Mouse (Mus musculus): Measurements from ENCODE around the gene Atf2. TPM values are rescaled to one million over a fixed set of nuclear protein-coding genes. Genes with fewer than 3 reads are reported as not detected.

Atf2 gene
- polyA plus RNA-seq, 1 experiment = 3.2 TPM

- Histone ChIP-seq H3K36me3 (replicated peaks; ENCODE audit: low read length) (peaks cover 8% of the 10 kb centered on the region), H3K4me1 (peaks cover 25% of the 10 kb centered on the region), H3K27me3 (replicated peaks) (no peaks in the 10 kb centered on the region), H3K4me3 (replicated peaks) (peak overlapping the region; percentile 100), H3K9me3 (no peaks in the 10 kb centered on the region)
- TF ChIP-seq FLI1 (IDR thresholded peaks at IDR 0.05; ENCODE audit: low read length) (no peak), GATA1 (IDR thresholded peaks at IDR 0.05; ENCODE audit: borderline replicate concordance, low read length) (no peak)
Measured at GRCm38 (mm10) chr2:73891701-73892463, 557 bp downstream of the Atf2 start.

GRCm38 (mm10) chr2:73885997-73886396, 6.4 kb downstream of the Atf2 start:
- TF ChIP-seq GATA1 (IDR thresholded peaks at IDR 0.05; ENCODE audit: borderline replicate concordance, low read length) (no peak), FLI1 (IDR thresholded peaks at IDR 0.05; ENCODE audit: low read length) (no peak)
- peaks cover 12% of the 10 kb centered on the region for H3K36me3 ChIP-seq (replicated peaks; ENCODE audit: low read length)
- H3K9me3 ChIP-seq = no peaks in the 10 kb centered on the region
- no peak overlapping the region for H3K4me3 ChIP-seq (replicated peaks)
- peaks cover 16% of the 10 kb centered on the region for H3K4me1 ChIP-seq
- no peaks in the 10 kb centered on the region for H3K27me3 ChIP-seq (replicated peaks)

GRCm38 (mm10) chr2:73877891-73878290, 14.5 kb downstream of the Atf2 start:
- peaks cover 40% of the 10 kb centered on the region for H3K36me3 ChIP-seq (replicated peaks; ENCODE audit: low read length)
- no peaks in the 10 kb centered on the region for H3K9me3 ChIP-seq
- H3K27me3 ChIP-seq (replicated peaks) = no peaks in the 10 kb centered on the region
- TF ChIP-seq FLI1 (IDR thresholded peaks at IDR 0.05; ENCODE audit: low read length) (no peak), GATA1 (IDR thresholded peaks at IDR 0.05; ENCODE audit: borderline replicate concordance, low read length) (no peak)
- H3K4me1 ChIP-seq = peaks cover 6% of the 10 kb centered on the region; the same call in 1 of the 2 replicates
- no peak overlapping the region for H3K4me3 ChIP-seq (replicated peaks)

- Histone ChIP-seq H3K4me1 (peaks cover 6% of the 10 kb centered on the region), H3K36me3 (replicated peaks; ENCODE audit: low read length) (peaks cover 48% of the 10 kb centered on the region), H3K27me3 (replicated peaks) (no peaks in the 10 kb centered on the region), H3K9me3 (no peaks in the 10 kb centered on the region), H3K4me3 (replicated peaks) (no peak overlapping the region)
- TF ChIP-seq GATA1 (IDR thresholded peaks at IDR 0.05; ENCODE audit: borderline replicate concordance, low read length) = no peak
- no peak for TF ChIP-seq FLI1 (IDR thresholded peaks at IDR 0.05; ENCODE audit: low read length)
Measured at GRCm38 (mm10) chr2:73867764-73868487, 24.5 kb downstream of the Atf2 start.

GRCm38 (mm10) chr2:73860046-73860624, 32.3 kb downstream of the Atf2 start:
- no peaks in the 10 kb centered on the region for H3K27me3 ChIP-seq (replicated peaks)
- H3K36me3 ChIP-seq (replicated peaks; ENCODE audit: low read length) = peaks cover 24% of the 10 kb centered on the region
- peaks cover 21% of the 10 kb centered on the region for H3K4me1 ChIP-seq
- TF ChIP-seq FLI1 (IDR thresholded peaks at IDR 0.05; ENCODE audit: low read length) = no peak
- no peak for TF ChIP-seq GATA1 (IDR thresholded peaks at IDR 0.05; ENCODE audit: borderline replicate concordance, low read length)
- H3K4me3 ChIP-seq (replicated peaks) = no peak overlapping the region
- no peaks in the 10 kb centered on the region for H3K9me3 ChIP-seq

- H3K4me3 ChIP-seq (replicated peaks) = no peak overlapping the region
- H3K9me3 ChIP-seq = no peaks in the 10 kb centered on the region
- no peak for TF ChIP-seq GATA1 (IDR thresholded peaks at IDR 0.05; ENCODE audit: borderline replicate concordance, low read length)
- TF ChIP-seq FLI1 (IDR thresholded peaks at IDR 0.05; ENCODE audit: low read length) = no peak
Measured at GRCm38 (mm10) chr2:73857352-73857751, 35.1 kb downstream of the Atf2 start.

GRCm38 (mm10) chr2:73856246-73856645, 36.2 kb downstream of the Atf2 start:
- peaks cover 9% of the 10 kb centered on the region for H3K36me3 ChIP-seq (replicated peaks; ENCODE audit: low read length)
- no peaks in the 10 kb centered on the region for H3K27me3 ChIP-seq (replicated peaks)
- H3K4me3 ChIP-seq (replicated peaks) = peak overlapping the region; percentile 82
- no peaks in the 10 kb centered on the region for H3K9me3 ChIP-seq
- no peak for TF ChIP-seq GATA1 (IDR thresholded peaks at IDR 0.05; ENCODE audit: borderline replicate concordance, low read length)
- TF ChIP-seq FLI1 (IDR thresholded peaks at IDR 0.05; ENCODE audit: low read length) = no peak
- H3K4me1 ChIP-seq = peaks cover 26% of the 10 kb centered on the region

More at GRCm38 (mm10) chr2:73857352-73857751, 35.1 kb downstream of the Atf2 start:
- H3K36me3 ChIP-seq (replicated peaks; ENCODE audit: low read length) = peaks cover 15% of the 10 kb centered on the region
- H3K27me3 ChIP-seq (replicated peaks) = no peaks in the 10 kb centered on the region
- peaks cover 26% of the 10 kb centered on the region for H3K4me1 ChIP-seq

GRCm38 (mm10) chr2:73834406-73835015, 57.9 kb downstream of the Atf2 start:
- no peak overlapping the region for H3K4me3 ChIP-seq (replicated peaks)
- TF ChIP-seq GATA1 (IDR thresholded peaks at IDR 0.05; ENCODE audit: borderline replicate concordance, low read length) (no peak), FLI1 (IDR thresholded peaks at IDR 0.05; ENCODE audit: low read length) (no peak)
- no peaks in the 10 kb centered on the region for H3K9me3 ChIP-seq
- H3K36me3 ChIP-seq (replicated peaks; ENCODE audit: low read length) = peaks cover 54% of the 10 kb centered on the region
- no peaks in the 10 kb centered on the region for H3K27me3 ChIP-seq (replicated peaks)
- H3K4me1 ChIP-seq = no peaks in the 10 kb centered on the region

GRCm38 (mm10) chr2:73833284-73833683, 59.2 kb downstream of the Atf2 start:
- TF ChIP-seq FLI1 (IDR thresholded peaks at IDR 0.05; ENCODE audit: low read length) = no peak
- no peak for TF ChIP-seq GATA1 (IDR thresholded peaks at IDR 0.05; ENCODE audit: borderline replicate concordance, low read length)
- Histone ChIP-seq H3K4me1 (no peaks in the 10 kb centered on the region), H3K27me3 (replicated peaks) (no peaks in the 10 kb centered on the region), H3K4me3 (replicated peaks) (no peak overlapping the region), H3K36me3 (replicated peaks; ENCODE audit: low read length) (peaks cover 52% of the 10 kb centered on the region), H3K9me3 (no peaks in the 10 kb centered on the region)

All from megakaryocyte, embryonic 14.5 days (primary cell).